Mouse (Mus musculus): ENCODE data around the gene Cdh13. TPM values are rescaled to one million over a fixed set of nuclear protein-coding genes. Genes with fewer than 3 reads are reported as not detected.
A peak's percentile ranks its signal among the peaks of the same experiment; 100 is the strongest.

Gene Cdh13
- polyA plus RNA-seq, 1 experiment, result 9.4 TPM

DNA sequence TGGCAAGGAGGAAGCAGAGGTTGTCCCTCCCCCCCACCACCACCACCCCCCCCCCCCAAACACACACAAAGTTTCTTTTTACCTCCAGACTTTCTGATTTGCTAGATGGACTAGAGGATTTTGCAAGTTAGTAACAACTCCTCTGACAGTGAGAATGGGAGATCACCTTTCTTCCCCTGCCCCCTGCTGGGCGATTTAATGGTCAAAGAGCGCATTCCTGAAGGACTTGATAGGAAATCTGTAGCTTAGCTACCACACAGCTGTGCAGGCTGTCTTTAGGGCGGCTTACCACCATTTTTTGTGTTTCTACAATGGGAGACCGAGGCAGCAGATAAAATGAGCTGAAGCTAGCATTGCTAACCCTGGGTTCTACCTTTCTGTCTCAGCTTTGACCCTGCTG, 961.6 kb downstream of the Cdh13 start:
- Histone ChIP-seq H3ac (ENCODE audit: control insufficient read depth, insufficient read length, low read depth) (no peak overlapping the region), H3K4me3 (ENCODE audit: insufficient read depth, poor library complexity, severe bottlenecking) (no peak overlapping the region), H3K79me2 (ENCODE audit: control insufficient read depth, insufficient read depth) (no peaks in the 10 kb centered on the region), H3K79me3 (ENCODE audit: low read depth) (no peaks in the 10 kb centered on the region), H3K36me3 (ENCODE audit: control insufficient read depth, insufficient read depth) (no peaks in the 10 kb centered on the region), H3K27me3 (ENCODE audit: control insufficient read depth, insufficient read depth, insufficient read length) (no peaks in the 10 kb centered on the region)
- TF ChIP-seq MYOG (IDR thresholded peaks at IDR 0.05; ENCODE audit: control insufficient read depth, extremely low read depth, insufficient read length), result no peak
- TF ChIP-seq CEBPB (IDR thresholded peaks at IDR 0.05; ENCODE audit: low read depth), result no peak
- no peak for TF ChIP-seq FOSL1 (IDR thresholded peaks at IDR 0.05; ENCODE audit: insufficient read depth, low read length, poor library complexity, severe bottlenecking)
- no peak for TF ChIP-seq MAX (IDR thresholded peaks at IDR 0.05)
- no peak for TF ChIP-seq USF1 (IDR thresholded peaks at IDR 0.05; ENCODE audit: low read depth)
- TF ChIP-seq MYOD1 (IDR thresholded peaks at IDR 0.05; ENCODE audit: control insufficient read depth, insufficient read length, low read depth), result no peak
- TF ChIP-seq CTCF (IDR thresholded peaks at IDR 0.05; ENCODE audit: control insufficient read depth, insufficient read depth, insufficient read length), result no peak

DNA sequence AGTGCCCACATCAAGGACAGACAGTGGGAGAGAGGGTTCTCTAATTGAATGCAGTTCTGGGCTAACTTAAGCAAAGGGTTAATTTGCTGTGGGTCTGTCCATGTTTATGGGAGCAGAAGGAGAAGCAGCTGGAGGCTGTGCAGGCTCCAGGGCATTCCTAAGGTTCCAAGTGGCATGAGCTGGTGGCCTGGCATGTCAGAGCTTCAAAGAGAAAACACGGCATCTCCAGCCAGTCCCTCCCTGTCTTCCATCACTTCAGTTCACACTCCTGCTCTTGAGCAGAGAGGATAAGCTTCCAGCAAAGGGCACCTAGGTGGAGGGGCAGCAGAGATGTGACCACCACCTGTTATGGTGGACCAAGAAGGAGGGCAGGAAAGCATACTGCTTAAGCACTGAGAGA, 962.1 kb downstream of the Cdh13 start:
- TF ChIP-seq MYOG (IDR thresholded peaks at IDR 0.05; ENCODE audit: control insufficient read depth, extremely low read depth, insufficient read length) (no peak), USF1 (IDR thresholded peaks at IDR 0.05; ENCODE audit: low read depth) (no peak), CEBPB (IDR thresholded peaks at IDR 0.05; ENCODE audit: low read depth) (no peak), FOSL1 (IDR thresholded peaks at IDR 0.05; ENCODE audit: insufficient read depth, low read length, poor library complexity, severe bottlenecking) (no peak), MYOD1 (IDR thresholded peaks at IDR 0.05; ENCODE audit: control insufficient read depth, insufficient read length, low read depth) (no peak)
- H3K4me3 ChIP-seq (ENCODE audit: insufficient read depth, poor library complexity, severe bottlenecking), result no peak overlapping the region

DNA sequence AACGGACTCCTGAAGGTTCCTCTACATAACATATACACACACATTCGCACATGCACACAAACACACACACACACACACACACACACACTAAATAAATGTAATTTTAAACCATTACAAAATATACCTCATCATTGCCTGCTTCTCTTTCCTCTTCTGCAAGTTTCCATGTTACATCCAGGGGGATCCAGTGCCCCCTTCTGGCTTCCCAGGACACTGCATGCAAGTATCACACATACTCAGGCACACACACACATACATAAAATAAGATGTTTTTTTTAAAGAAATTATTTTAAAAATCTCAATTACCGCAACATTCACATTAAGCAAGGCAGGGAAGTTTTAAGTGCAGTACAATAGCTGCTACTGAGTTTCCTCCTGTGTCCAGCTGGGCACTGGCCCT, 970.8 kb downstream of the Cdh13 start:
- TF ChIP-seq FOSL1 (IDR thresholded peaks at IDR 0.05; ENCODE audit: insufficient read depth, low read length, poor library complexity, severe bottlenecking) (no peak), MAX (IDR thresholded peaks at IDR 0.05) (no peak), USF1 (IDR thresholded peaks at IDR 0.05; ENCODE audit: low read depth) (no peak)
- H3ac ChIP-seq (ENCODE audit: control insufficient read depth, insufficient read length, low read depth), result no peak overlapping the region
- no peaks in the 10 kb centered on the region for H3K79me3 ChIP-seq (ENCODE audit: low read depth)
- H3K36me3 ChIP-seq (ENCODE audit: control insufficient read depth, insufficient read depth), result no peaks in the 10 kb centered on the region
- H3K27me3 ChIP-seq (ENCODE audit: control insufficient read depth, insufficient read depth, insufficient read length), result no peaks in the 10 kb centered on the region
- no peaks in the 10 kb centered on the region for H3K79me2 ChIP-seq (ENCODE audit: control insufficient read depth, insufficient read depth)
- H3K4me3 ChIP-seq (ENCODE audit: insufficient read depth, poor library complexity, severe bottlenecking), result no peak overlapping the region

More for the DNA sequence above, 962.1 kb downstream of the Cdh13 start:
- Histone ChIP-seq H3K27me3 (ENCODE audit: control insufficient read depth, insufficient read depth, insufficient read length) (no peaks in the 10 kb centered on the region), H3ac (ENCODE audit: control insufficient read depth, insufficient read length, low read depth) (no peak overlapping the region), H3K79me2 (ENCODE audit: control insufficient read depth, insufficient read depth) (no peaks in the 10 kb centered on the region), H3K79me3 (ENCODE audit: low read depth) (no peaks in the 10 kb centered on the region), H3K36me3 (ENCODE audit: control insufficient read depth, insufficient read depth) (no peaks in the 10 kb centered on the region)

DNA sequence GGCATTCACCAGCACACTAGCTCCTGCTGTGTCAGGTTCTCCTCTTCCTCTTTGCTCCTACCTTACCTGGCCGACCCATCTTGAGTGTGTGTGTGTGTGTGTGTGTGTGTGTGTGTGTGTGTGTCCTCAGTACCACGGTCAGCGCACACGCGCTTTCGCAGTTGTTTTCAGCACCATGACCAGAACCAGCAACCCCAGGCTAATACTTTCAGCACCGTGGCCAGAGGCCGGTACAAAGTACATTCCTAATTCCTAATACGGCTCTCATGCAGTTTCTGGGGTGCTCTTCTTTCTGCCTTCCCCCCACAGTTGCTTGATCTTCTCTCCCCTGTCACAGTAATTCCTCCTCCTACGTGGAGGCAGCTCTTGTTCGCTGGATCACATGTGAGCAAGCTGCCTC, 975.1 kb downstream of the Cdh13 start:
- Histone ChIP-seq H3K27me3 (ENCODE audit: control insufficient read depth, insufficient read depth, insufficient read length) (no peaks in the 10 kb centered on the region), H3ac (ENCODE audit: control insufficient read depth, insufficient read length, low read depth) (no peak overlapping the region), H3K79me3 (ENCODE audit: low read depth) (no peaks in the 10 kb centered on the region), H3K79me2 (ENCODE audit: control insufficient read depth, insufficient read depth) (no peaks in the 10 kb centered on the region), H3K36me3 (ENCODE audit: control insufficient read depth, insufficient read depth) (no peaks in the 10 kb centered on the region), H3K4me3 (ENCODE audit: insufficient read depth, poor library complexity, severe bottlenecking) (no peak overlapping the region)
- TF ChIP-seq MYOG (IDR thresholded peaks at IDR 0.05; ENCODE audit: control insufficient read depth, extremely low read depth, insufficient read length) (no peak), MAX (IDR thresholded peaks at IDR 0.05) (peak; percentile 26)

DNA sequence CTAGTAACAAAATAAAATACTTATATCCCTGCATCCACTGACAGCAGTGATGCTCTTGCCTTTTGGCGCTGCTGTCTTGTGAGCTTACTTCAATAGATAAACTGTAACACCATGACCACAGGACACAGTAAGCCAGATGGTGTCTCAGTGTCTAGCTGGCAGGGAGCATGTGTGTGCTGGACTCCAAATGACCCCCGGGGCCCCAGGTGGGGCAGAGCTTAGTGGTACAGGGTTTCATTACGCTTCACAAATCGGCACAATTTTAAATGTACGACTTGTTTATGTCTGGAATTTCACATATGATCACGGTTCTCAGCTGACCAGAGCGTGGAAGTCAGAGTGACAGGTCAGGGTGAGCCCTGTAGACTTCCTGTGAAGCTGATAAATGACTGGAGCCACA, 980.2 kb downstream of the Cdh13 start:
- TF ChIP-seq FOSL1 (IDR thresholded peaks at IDR 0.05; ENCODE audit: insufficient read depth, low read length, poor library complexity, severe bottlenecking) (no peak), MYOD1 (IDR thresholded peaks at IDR 0.05; ENCODE audit: control insufficient read depth, insufficient read length, low read depth) (no peak), MYOG (IDR thresholded peaks at IDR 0.05; ENCODE audit: control insufficient read depth, extremely low read depth, insufficient read length) (no peak), CEBPB (IDR thresholded peaks at IDR 0.05; ENCODE audit: low read depth) (no peak), CTCF (IDR thresholded peaks at IDR 0.05; ENCODE audit: control insufficient read depth, insufficient read depth, insufficient read length) (no peak), USF1 (IDR thresholded peaks at IDR 0.05; ENCODE audit: low read depth) (no peak), MAX (IDR thresholded peaks at IDR 0.05) (no peak)
- no peak overlapping the region for H3K4me3 ChIP-seq (ENCODE audit: insufficient read depth, poor library complexity, severe bottlenecking)
- H3K79me3 ChIP-seq (ENCODE audit: low read depth), result no peaks in the 10 kb centered on the region

DNA sequence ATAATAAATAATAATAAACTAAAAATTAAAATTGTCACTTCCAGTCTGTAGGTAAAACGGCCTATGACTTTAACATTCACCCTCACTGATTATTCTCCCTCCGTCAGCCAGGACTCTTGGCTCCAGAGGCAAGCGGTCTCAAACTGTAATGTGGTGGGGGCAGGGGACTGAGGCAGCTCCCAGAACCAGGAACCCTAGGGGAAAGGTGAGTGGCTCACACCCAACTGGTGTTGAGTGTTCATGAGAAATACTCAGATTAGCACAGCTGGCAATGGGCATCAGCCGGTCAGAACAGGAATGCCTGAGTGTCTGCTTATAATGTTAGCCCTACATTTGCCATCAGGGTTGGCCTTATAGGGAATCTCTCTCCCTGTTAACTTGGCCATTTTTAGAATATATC, 982.8 kb downstream of the Cdh13 start:
- no peak overlapping the region for H3K4me3 ChIP-seq (ENCODE audit: insufficient read depth, poor library complexity, severe bottlenecking)
- H3ac ChIP-seq (ENCODE audit: control insufficient read depth, insufficient read length, low read depth), result no peak overlapping the region
- no peaks in the 10 kb centered on the region for H3K79me3 ChIP-seq (ENCODE audit: low read depth)
- no peak for TF ChIP-seq MYOG (IDR thresholded peaks at IDR 0.05; ENCODE audit: control insufficient read depth, extremely low read depth, insufficient read length)
- no peak for TF ChIP-seq FOSL1 (IDR thresholded peaks at IDR 0.05; ENCODE audit: insufficient read depth, low read length, poor library complexity, severe bottlenecking)
- TF ChIP-seq CTCF (IDR thresholded peaks at IDR 0.05; ENCODE audit: control insufficient read depth, insufficient read depth, insufficient read length), result no peak
- TF ChIP-seq MYOD1 (IDR thresholded peaks at IDR 0.05; ENCODE audit: control insufficient read depth, insufficient read length, low read depth), result no peak
- TF ChIP-seq USF1 (IDR thresholded peaks at IDR 0.05; ENCODE audit: low read depth), result no peak
- no peak for TF ChIP-seq CEBPB (IDR thresholded peaks at IDR 0.05; ENCODE audit: low read depth)
- TF ChIP-seq MAX (IDR thresholded peaks at IDR 0.05), result no peak
- no peaks in the 10 kb centered on the region for H3K36me3 ChIP-seq (ENCODE audit: control insufficient read depth, insufficient read depth)
- no peaks in the 10 kb centered on the region for H3K79me2 ChIP-seq (ENCODE audit: control insufficient read depth, insufficient read depth)
- no peaks in the 10 kb centered on the region for H3K27me3 ChIP-seq (ENCODE audit: control insufficient read depth, insufficient read depth, insufficient read length)

More for the DNA sequence above, 980.2 kb downstream of the Cdh13 start:
- Histone ChIP-seq H3K27me3 (ENCODE audit: control insufficient read depth, insufficient read depth, insufficient read length) (no peaks in the 10 kb centered on the region), H3K79me2 (ENCODE audit: control insufficient read depth, insufficient read depth) (no peaks in the 10 kb centered on the region), H3ac (ENCODE audit: control insufficient read depth, insufficient read length, low read depth) (no peak overlapping the region), H3K36me3 (ENCODE audit: control insufficient read depth, insufficient read depth) (no peaks in the 10 kb centered on the region)
